ENCODE assay signal across 14 mouse cellular contexts in the genomic region with DNA sequence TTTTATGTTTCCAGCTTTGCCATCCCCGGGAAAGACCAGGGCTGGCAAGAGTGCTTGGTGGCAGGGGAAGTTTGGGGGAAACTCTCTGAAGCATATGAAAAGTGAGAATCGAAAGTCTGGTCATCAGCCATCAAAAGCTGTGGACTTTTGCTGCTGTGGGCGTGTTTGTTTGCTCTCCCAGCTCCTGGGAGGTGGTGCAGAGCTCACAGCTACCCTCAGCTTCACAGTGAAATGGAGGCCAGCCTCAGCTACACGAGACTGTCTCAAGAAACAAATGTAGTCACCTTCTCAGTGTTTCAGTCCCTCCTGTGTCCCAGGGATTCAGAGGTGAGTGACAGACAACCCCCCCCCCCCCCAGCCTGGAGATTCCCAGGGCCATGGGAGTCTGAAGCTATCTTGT. TPM values are rescaled to one million over a fixed set of nuclear protein-coding genes. Genes with fewer than 3 reads are reported as not detected.
A peak's percentile ranks its signal among the peaks of the same experiment; 100 is the strongest.
DNase-seq lines count a peak whose midpoint lies in the region; ATAC-seq and TF ChIP-seq lines count a peak whose summit lies in the region.
"Had no signal": no experiment of that assay in that cellular context is flagged by ENCODE, and none has a peak within 500 bp of the region (broad histone marks: within the 10 kb centered on the region; RNA-seq: fewer than 3 reads in every experiment).

No protein-coding gene starts in this region.

- peak overlapping the region; percentile 43 for H3K4me2 ChIP-seq in liver, embryonic 15.5 days
- H3K4me2 ChIP-seq: hindbrain, embryonic 15.5 days had no signal

- TF ChIP-seq CTCF in thymus, adult 2 months (IDR thresholded peaks at IDR 0.05; ENCODE audit: borderline replicate concordance, control insufficient read depth, extremely low read depth, insufficient read depth, low read length, poor library complexity) = no peak

- no peak overlapping the region for H3K9ac ChIP-seq in liver, embryonic 15.5 days
- H3K9ac ChIP-seq: hindbrain, embryonic 15.5 days had no signal

- no peak overlapping the region for H3K4me3 ChIP-seq in thymus, adult 2 months (ENCODE audit: control insufficient read depth, insufficient read depth, low read length)
- peak overlapping the region; percentile 4; the same call in 1 of the 2 replicates for H3K4me3 ChIP-seq in liver, embryonic 15.5 days (replicated peaks)
- H3K4me3 ChIP-seq: hindbrain, embryonic 15.5 days had no signal

- no peak for TF ChIP-seq POLR2A in thymus, adult 2 months (IDR thresholded peaks at IDR 0.05; ENCODE audit: control insufficient read depth, extremely low read depth, insufficient read depth, low read length, poor library complexity)

- H3K36me3 ChIP-seq in thymus, adult 2 months (ENCODE audit: control insufficient read depth, insufficient read depth, low read length) = peaks cover 6% of the 10 kb centered on the region
- H3K36me3 ChIP-seq in liver, embryonic 15.5 days (replicated peaks) = peaks cover 9% of the 10 kb centered on the region

- peak overlapping the region; percentile 21; the same call in 1 of the 2 replicates for H3K27ac ChIP-seq in thymus, adult 2 months (ENCODE audit: control insufficient read depth, insufficient read depth, low read length)
- peak overlapping the region; percentile 70 for H3K27ac ChIP-seq in liver, embryonic 15.5 days (replicated peaks)
- H3K27ac ChIP-seq: hindbrain, embryonic 15.5 days had no signal

- no peaks in the 10 kb centered on the region for H3K9me3 ChIP-seq in liver, embryonic 15.5 days (replicated peaks)
- H3K9me3 ChIP-seq: hindbrain, embryonic 15.5 days had no signal

- no peak for DNase-seq in thymus, adult 2 months
- DNase-seq in thymus, adult 18-20 months = no peak
- peak; percentile 44 for DNase-seq in induced T-regulatory cell, adult 2 months (ENCODE audit: low read depth)
- DNase-seq in yolk sac, embryonic 10.5 days (ENCODE audit: low spot score) = peak; percentile 42
- DNase-seq in adrenal gland, postnatal 25 days = no peak
- DNase-seq in left cerebral cortex, adult 8-10 months (ENCODE audit: low spot score in 2 of 2) = no peak
- DNase-seq: adrenal gland, postnatal 36 days; cerebellum, adult 18-20 months; embryo, embryonic 11 days; layer of hippocampus, adult 9-11 months; right cerebral cortex, adult 18-20 months had no signal

- no peaks in the 10 kb centered on the region for H3K27me3 ChIP-seq in thymus, adult 2 months (ENCODE audit: control insufficient read depth, insufficient read depth, low read length)
- no peaks in the 10 kb centered on the region for H3K27me3 ChIP-seq in liver, embryonic 15.5 days
- H3K27me3 ChIP-seq: hindbrain, embryonic 15.5 days had no signal

- 0 out of 2 replicates have a peak, but pooled peaks have one; percentile 11 for ATAC-seq in liver, embryonic 15.5 days (ENCODE audit: insufficient read depth)
- ATAC-seq in activated CD4-positive, CD25-positive, alpha-beta regulatory T cell, adult 4 months = no peak

- peaks cover 28% of the 10 kb centered on the region for H3K4me1 ChIP-seq in thymus, adult 2 months (replicated peaks; ENCODE audit: control insufficient read depth, insufficient read depth, low read length)
- H3K4me1 ChIP-seq in liver, embryonic 15.5 days (replicated peaks) = peaks cover 44% of the 10 kb centered on the region

- WGBS in thymus, adult 2 months = 60% methylated on average over 4 of the region's 4 CpGs
- 42% methylated on average over 4 of the region's 4 CpGs for WGBS in liver, embryonic 15.5 days (ENCODE audit: insufficient replicate concordance)

RNA-seq across cellular contexts. Expression of gene Slc6a6, which starts 21.8 kb away (rescaled TPM):
- polyA plus RNA-seq in thymus, adult 2 months (2012; rRNA removed) = 141 and 179 TPM in 2 replicates
- 19.5 and 20.1 TPM in 2 replicates for polyA plus RNA-seq in liver, embryonic 15.5 days (2015; fragmentation: Nextera tagmentation; extraction: Ambion mirVana)
- 598 and 906 TPM in 2 replicates for total RNA-seq in adrenal gland, postnatal 25 days (2021)
- 10 to 100 TPM; 34.3 to 47.9 TPM for polyA plus RNA-seq in activated CD4-positive, CD25-positive, alpha-beta regulatory T cell, adult 4 months (2017; shearing (Covaris generic))
- 100 to 1,000 TPM; 154 to 181 (median 168) TPM for total RNA-seq in left cerebral cortex, adult 8-10 months (2022)

Comparison
In these comparisons a context has a peak if more than half of its experiments do, and no peak if none do; other contexts are left out.
1. DNase-seq: peak in induced T-regulatory cell, adult 2 months (single experiment) and yolk sac, embryonic 10.5 days (single experiment); none in thymus, adult 2 months (single experiment), thymus, adult 18-20 months (0 of 2), adrenal gland, postnatal 25 days (single experiment) and left cerebral cortex, adult 8-10 months (0 of 2).